Mouse (Mus musculus): ENCODE measurements around the gene Gas7.

Gas7 gene

DNA sequence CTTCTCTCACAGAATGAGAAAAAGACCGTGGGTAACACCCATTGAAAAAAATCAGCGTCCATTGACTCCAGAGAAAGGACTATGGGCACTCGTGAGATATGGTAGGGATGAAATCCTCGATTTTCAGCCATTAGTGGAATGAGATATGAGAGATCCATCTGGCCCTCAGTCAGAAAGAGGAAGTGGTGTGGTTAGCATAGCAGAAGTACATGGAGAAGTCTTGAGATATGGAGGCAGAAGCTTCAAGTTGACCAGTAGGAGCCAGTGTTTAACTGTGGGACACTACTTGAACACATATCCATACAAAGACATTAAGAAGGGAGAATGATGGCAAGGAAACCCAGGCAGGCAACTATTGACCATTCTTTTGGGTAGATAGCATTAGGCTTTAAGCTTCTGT, 82.1 kb downstream of the Gas7 start:
- DNase-seq, result no peak

DNA sequence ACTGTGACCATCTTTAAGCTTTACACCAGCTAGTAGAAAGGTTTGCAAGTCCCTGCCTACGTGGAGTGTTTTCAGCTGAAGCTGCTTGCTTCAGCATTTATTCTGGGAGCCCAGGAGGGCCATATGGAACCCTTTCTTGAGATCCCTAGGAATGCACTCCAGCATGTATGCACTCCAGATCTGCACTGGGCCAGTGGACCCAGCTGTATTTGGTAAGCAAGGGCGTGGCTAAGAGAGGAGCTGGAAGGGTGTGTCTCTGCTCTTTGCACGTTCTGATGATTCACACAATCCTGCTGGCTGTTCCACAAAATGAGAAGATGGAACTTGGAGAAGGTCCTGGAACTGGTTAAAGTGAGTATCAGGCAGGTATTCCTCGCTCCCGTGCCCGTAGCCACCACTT, 83.3 kb downstream of the Gas7 start:
- DNase-seq, result no peak

GRCm38 (mm10) chr11:67544656-67545432, 89.6 kb downstream of the Gas7 start:
- DNase-seq, result no peak

GRCm38 (mm10) chr11:67546582-67546981, 91.3 kb downstream of the Gas7 start:
- DNase-seq, result peak in 1 of 2 experiments; percentile 35

DNA sequence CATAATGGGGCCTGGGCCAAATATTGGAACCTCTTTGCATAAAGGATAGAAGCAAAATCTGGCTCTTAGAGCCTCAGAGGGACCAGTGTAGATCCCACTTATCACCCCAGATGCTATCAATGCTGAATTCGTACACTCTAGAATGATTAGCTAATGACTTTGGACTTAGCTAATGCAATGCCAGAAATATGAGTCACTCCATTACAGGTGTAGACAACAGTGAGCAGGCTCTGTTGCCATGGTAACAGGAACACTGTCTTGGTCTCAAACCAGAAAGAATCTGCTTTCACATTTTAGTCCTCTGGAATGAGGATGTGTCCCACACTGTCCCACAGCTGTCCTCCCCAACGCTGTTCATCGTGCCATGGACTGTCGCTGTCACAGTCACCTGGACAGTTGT, 94.1 kb downstream of the Gas7 start:
- no peak for DNase-seq

GRCm38 (mm10) chr11:67549762-67550488, 94.7 kb downstream of the Gas7 start:
- DNase-seq, result peak in 1 of 2 experiments; percentile 22

GRCm38 (mm10) chr11:67552400-67552799, 97.2 kb downstream of the Gas7 start:
- DNase-seq, result peak; percentile 65 to 75

DNA sequence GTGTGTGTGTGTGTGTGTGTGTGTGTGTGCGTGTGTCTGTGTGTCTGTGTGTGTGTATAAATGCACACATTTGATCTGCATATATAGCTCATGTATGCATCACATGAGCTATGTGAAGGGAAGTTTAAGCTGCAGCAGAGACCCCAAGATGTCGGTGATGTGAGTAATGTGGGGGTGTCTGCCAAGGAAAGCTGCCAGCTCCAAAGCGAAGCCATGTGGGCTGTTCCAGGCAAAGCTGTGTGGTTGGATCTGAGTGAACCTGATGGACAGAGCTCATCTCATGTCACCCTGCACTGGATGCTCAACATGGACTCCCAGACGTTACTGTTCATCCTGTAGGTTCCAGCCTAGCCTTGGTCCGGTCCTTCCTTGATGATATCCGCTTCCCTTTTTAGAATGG, 99.0 kb downstream of the Gas7 start:
- DNase-seq, result peak; percentile 70 to 79

DNA sequence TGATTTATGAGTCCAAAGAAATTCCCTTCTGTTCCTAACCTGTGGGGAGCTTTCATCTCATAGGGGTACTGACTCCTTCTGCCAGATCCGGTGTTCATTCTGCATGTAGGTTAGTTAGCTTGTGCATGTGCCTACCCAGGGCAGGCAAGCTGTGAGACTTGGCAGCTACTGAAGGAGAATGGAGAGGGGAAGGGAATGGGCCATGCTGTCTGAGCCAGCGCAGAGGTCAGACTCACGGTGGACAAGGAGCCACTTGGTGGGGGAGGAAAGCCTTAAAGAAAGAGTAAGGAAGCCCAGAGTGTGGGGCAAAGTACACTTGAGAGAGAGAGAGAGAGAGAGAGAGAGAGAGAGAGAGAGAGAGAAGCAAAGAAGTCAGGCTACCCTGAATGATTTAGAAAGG, 101.1 kb downstream of the Gas7 start:
- DNase-seq, result peak; percentile 85 to 91

DNA sequence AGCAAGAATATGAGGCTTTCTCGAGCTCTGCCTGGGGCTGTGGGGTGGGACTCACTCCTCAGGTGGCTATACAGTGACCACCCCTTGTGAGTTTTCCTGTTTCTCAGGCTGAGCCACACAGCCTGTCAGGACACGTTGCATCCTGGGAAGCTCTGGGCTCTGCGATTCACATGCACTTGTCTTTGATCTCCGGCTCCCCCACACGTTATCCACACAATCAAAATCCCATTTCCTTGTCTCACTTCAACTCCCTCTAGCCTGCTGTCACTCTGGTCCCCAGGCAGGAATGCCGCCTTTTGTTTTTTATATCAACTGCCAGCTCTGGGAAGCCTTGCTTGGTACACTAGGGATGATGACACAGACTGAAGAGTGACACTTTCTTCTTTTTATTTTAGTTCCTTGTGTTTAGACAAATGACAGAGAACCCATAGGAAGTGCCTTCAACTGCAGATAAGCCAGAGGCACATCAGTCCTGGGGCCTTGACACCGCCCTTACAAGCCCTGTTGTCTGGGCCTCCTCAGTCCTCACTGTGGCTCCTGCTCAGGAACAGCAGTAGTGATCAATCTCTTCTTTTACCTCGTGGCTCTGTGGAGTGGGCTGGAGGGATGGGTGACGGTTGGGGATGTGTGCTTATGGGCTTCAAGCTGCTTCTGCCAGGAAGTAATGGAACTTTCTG, 103.7 kb downstream of the Gas7 start:
- DNase-seq, result no peak

GRCm38 (mm10) chr11:67559522-67559921, 104.3 kb downstream of the Gas7 start:
- no peak for DNase-seq

DNA sequence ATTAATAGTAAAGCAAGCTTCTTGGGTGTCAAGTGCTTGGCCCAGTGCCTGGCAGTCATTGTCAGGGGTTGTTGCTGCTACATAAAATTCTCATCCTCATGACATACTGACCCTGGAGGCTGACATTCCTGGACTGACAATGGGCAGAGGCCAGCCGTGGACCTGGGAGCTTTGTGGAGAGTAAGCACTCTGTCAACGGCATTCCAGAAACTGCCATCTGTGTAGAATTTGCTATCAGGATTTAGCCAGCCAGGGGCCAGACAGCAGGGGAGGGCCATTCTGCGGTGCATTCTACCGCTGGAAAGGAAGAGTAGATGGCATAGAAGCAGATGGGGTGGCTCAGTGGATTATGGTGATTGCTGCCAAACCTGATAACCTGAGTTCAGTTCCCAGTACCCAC, 106.4 kb downstream of the Gas7 start:
- peak in 1 of 2 experiments; percentile 20 for DNase-seq

DNA sequence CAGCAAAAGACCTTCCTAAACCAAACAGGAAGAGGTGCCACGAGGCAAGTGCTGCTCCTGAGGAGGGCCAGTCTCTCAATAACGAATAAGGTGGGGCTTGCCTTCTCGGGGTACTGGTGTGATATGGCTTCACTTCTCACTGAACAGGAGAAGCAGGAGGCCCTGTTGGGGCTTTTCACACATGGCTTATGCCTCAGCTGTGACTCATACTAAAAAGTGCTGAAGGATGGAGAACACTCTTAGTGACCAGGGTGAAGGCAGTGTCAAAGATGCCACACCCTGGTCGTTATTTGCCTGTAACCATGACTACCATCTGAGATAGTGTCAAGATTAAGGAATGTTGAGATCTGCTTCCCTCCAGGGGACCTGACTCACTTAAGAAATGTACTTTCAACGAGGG, 107.9 kb downstream of the Gas7 start:
- DNase-seq, result no peak

- no peak for DNase-seq
Measured at GRCm38 (mm10) chr11:67564003-67564637, 108.9 kb downstream of the Gas7 start.

DNA sequence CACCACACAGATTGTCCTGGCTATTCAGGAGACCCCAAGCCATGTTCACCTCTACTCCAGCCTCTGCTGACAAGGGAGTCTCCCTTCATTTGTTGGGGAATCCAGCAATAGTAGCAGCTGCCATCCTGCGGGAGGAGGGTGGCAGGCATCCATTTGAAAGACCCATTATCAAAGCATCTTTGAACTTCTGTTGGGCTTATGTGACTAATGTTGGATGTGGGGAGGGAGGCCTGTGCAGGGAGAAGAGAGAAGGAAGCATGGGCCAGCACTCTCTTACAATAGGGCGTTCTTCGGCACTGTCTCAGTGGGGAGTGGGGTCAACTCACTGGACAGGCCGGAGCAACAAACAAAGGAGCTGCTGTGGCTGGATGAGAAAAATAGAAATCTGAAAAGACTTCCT, 110.3 kb downstream of the Gas7 start:
- DNase-seq, result no peak

GRCm38 (mm10) chr11:67566704-67567103, 111.5 kb downstream of the Gas7 start:
- DNase-seq, result no peak

GRCm38 (mm10) chr11:67567184-67567583, 111.9 kb downstream of the Gas7 start:
- no peak for DNase-seq

GRCm38 (mm10) chr11:67567991-67568390, 112.8 kb downstream of the Gas7 start:
- no peak for DNase-seq

DNA sequence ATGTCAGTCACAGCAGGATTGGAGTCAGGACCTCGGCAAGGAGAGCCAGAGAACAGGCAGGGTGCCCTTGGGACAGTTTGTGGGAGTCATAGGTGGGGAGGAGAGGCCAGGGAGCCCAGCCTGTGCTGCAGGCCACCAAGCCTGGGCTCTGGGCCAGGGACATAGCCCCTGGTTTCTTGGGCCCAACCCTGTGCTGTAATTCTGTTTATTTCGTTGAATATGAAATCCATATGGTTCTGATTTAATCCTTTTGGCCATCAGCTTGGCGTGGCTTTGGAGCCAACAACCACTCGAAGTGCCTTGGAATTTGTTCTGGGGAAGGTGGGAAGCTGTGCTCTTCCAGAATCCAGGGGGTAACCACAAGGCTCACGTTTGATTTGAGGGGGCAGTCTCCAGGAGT, 113.6 kb downstream of the Gas7 start:
- DNase-seq, result no peak

DNA sequence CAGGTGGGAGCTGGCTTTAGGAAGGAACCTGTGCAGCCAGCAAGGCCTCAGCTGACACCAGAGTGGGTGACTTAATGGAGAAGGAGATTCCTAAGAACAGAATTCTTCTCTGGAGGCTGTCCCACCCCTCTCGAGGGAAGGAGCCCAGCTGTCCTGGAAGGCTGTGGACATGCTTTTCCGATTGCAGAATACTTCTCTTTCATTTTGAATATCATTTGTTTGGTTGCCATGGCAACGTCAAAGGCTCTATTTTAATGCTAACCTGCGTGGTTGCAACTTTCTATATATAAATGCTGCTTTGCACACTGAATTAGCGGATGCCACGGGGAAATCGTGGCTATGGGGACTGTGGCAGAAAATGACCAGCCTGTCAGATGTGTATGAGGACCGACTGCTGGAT, 115.7 kb downstream of the Gas7 start:
- no peak for DNase-seq

GRCm38 (mm10) chr11:67574344-67574743, 119.1 kb downstream of the Gas7 start:
- DNase-seq, result no peak

- DNase-seq, result no peak
Measured at GRCm38 (mm10) chr11:67577472-67577871, 122.2 kb downstream of the Gas7 start.

DNA sequence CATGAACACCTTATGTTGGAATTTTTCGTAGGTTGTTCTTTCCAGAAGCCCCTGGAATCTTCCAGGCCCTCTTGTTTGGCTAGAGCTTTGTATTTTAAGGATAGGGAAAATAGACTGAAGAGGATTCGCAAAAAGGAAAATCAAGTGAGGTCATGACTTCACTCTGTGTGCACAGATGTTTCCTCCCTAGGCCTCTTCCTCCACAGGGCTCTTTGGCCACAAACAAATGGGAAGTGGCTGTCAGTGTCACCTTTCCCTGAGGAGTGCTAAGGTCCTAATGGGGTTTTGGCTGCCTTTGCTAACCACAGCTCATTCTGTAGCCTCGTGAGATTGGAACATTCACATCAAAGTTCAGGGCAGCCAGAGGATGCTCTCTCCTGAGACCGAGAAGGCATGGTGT, 122.8 kb downstream of the Gas7 start:
- DNase-seq, result no peak
